Mouse (Mus musculus) cerebellum, adult 2 months (tissue): ENCODE results near the gene Anks1b.

Experiments
- CTCF ChIP-seq: fragments of 200-500 bp; IDR thresholded peaks from 2 replicates; pipeline ENCODE4 v1.5.1; 2011; ENCODE audit warnings: low read depth, mild to moderate bottlenecking, control low read depth, low read length, moderate library complexity, borderline replicate concordance; ENCODE audit not compliant: insufficient read depth
- POLR2A ChIP-seq: fragments of 200-500 bp; IDR thresholded peaks from 2 replicates; pipeline ENCODE4 v1.6.1; 2011; ENCODE audit warnings: low read length, control low read depth, borderline replicate concordance; ENCODE audit not compliant: insufficient read depth

GRCm38 (mm10) chr10:89850951-89851350, 22.4 kb upstream of the Anks1b start:
- TF ChIP-seq CTCF (no peak), POLR2A (no peak)
